Mouse (Mus musculus) testis, adult 2 months (tissue): ENCODE measurements around the gene Defa21. TPM values are rescaled to one million over a fixed set of nuclear protein-coding genes. Genes with fewer than 3 reads are reported as not detected.
"Not testable (repeated sequence)": the region's sequence is repeated elsewhere in the genome, so short reads cannot be mapped to it uniquely, and the experiment has no call there.

Source experiments
- H3K27ac ChIP-seq: fragments of 200-500 bp; 2 replicates; pipeline ENCODE4 v1.5.1; 2012; ENCODE audit warnings: low read depth, low read length; ENCODE audit not compliant: control insufficient read depth, insufficient read depth
- H3K27me3 ChIP-seq: fragments of 200-500 bp; 2 replicates; pipeline ENCODE4 v1.6.1; 2012; ENCODE audit warnings: mild to moderate bottlenecking, low read length, moderate library complexity; ENCODE audit not compliant: control insufficient read depth, insufficient read depth
- H3K36me3 ChIP-seq: fragments of 200-500 bp; 2 replicates; pipeline ENCODE4 v1.6.1; 2012; ENCODE audit warnings: mild to moderate bottlenecking, low read length; ENCODE audit not compliant: control insufficient read depth, insufficient read depth
- H3K4me1 ChIP-seq: fragments of 200-500 bp; 2 replicates; pipeline ENCODE4 v1.6.1; 2012; ENCODE audit warnings: low read length; ENCODE audit not compliant: control insufficient read depth, insufficient read depth
- H3K4me3 ChIP-seq: fragments of 200-500 bp; 2 replicates; pipeline ENCODE4 v1.5.1; 2012; ENCODE audit warnings: low read depth, mild to moderate bottlenecking, low read length, moderate library complexity, mixed read lengths; ENCODE audit not compliant: control insufficient read depth
- CTCF ChIP-seq: fragments of 200-500 bp; IDR thresholded peaks from 2 replicates; pipeline ENCODE4 v1.5.1; 2012; ENCODE audit warnings: low read depth, mild to moderate bottlenecking, inconsistent platforms, low read length, moderate library complexity; ENCODE audit not compliant: control insufficient read depth, insufficient read depth, insufficient replicate concordance
- POLR2A ChIP-seq: fragments of 200-500 bp; IDR thresholded peaks from 2 replicates; pipeline ENCODE4 v1.6.1; 2012; ENCODE audit warnings: low read depth, mild to moderate bottlenecking, inconsistent platforms, low read length, moderate library complexity; ENCODE audit not compliant: control insufficient read depth
- polyA plus RNA-seq: library from polyadenylated mRNA; depleted of rRNA; stranded (reverse); fragments of >200 nt; gene quantifications from 2 replicates; pipeline ENCODE4 v1.2.3, GENCODE M21; 2012; rRNA removed

Defa21 gene
- 0.43 TPM in 1 of 2 replicates, not detected in the other for polyA plus RNA-seq

- not testable (repeated sequence) for H3K4me3 ChIP-seq, H3K4me1 ChIP-seq, H3K27me3 ChIP-seq, H3K36me3 ChIP-seq, H3K27ac ChIP-seq
Measured at GRCm38 (mm10) chr8:21025245-21025644, at the start of gene Defa21. Defa21 (plus strand) TSS chr8:21025545.

GRCm38 (mm10) chr8:20979846-20980245 lies 45.5 kb upstream of the Defa21 start:
- H3K4me1 ChIP-seq = no peaks in the 10 kb centered on the region
- no peak for TF ChIP-seq POLR2A
- TF ChIP-seq CTCF = no peak
- no peaks in the 10 kb centered on the region for H3K27me3 ChIP-seq
- H3K27ac ChIP-seq = no peak overlapping the region
- H3K36me3 ChIP-seq = no peaks in the 10 kb centered on the region
- no peak overlapping the region for H3K4me3 ChIP-seq

GRCm38 (mm10) chr8:20994042-20994441 lies 31.3 kb upstream of the Defa21 start:
- H3K27ac ChIP-seq, H3K27me3 ChIP-seq, H3K36me3 ChIP-seq, H3K4me1 ChIP-seq, H3K4me3 ChIP-seq: not testable (repeated sequence)

GRCm38 (mm10) chr8:20996776-20997175 lies 28.6 kb upstream of the Defa21 start:
- H3K27me3 ChIP-seq = no peaks in the 10 kb centered on the region
- no peaks in the 10 kb centered on the region for H3K36me3 ChIP-seq
- TF ChIP-seq CTCF (no peak), POLR2A (no peak)
- no peaks in the 10 kb centered on the region for H3K4me1 ChIP-seq
- no peak overlapping the region for H3K27ac ChIP-seq
- no peak overlapping the region for H3K4me3 ChIP-seq

GRCm38 (mm10) chr8:20997291-20997690 lies 28.1 kb upstream of the Defa21 start:
- no peaks in the 10 kb centered on the region for H3K4me1 ChIP-seq
- no peak overlapping the region for H3K4me3 ChIP-seq
- TF ChIP-seq CTCF = no peak
- TF ChIP-seq POLR2A = no peak
- no peak overlapping the region for H3K27ac ChIP-seq
- no peaks in the 10 kb centered on the region for H3K27me3 ChIP-seq
- no peaks in the 10 kb centered on the region for H3K36me3 ChIP-seq

- Histone ChIP-seq H3K36me3 (no peaks in the 10 kb centered on the region), H3K4me1 (no peaks in the 10 kb centered on the region), H3K27me3 (no peaks in the 10 kb centered on the region), H3K27ac (no peak overlapping the region), H3K4me3 (no peak overlapping the region)
- TF ChIP-seq CTCF (peak; percentile 12; the same call in 1 of the 2 replicates), POLR2A (no peak)
Measured at GRCm38 (mm10) chr8:21001171-21001570, 24.2 kb upstream of the Defa21 start.

GRCm38 (mm10) chr8:21006801-21007200 lies 18.5 kb upstream of the Defa21 start:
- no peaks in the 10 kb centered on the region for H3K36me3 ChIP-seq
- no peak for TF ChIP-seq CTCF
- no peak for TF ChIP-seq POLR2A

GRCm38 (mm10) chr8:21008578-21008977 lies 16.8 kb upstream of the Defa21 start:
- not testable (repeated sequence) for H3K36me3 ChIP-seq, H3K27ac ChIP-seq, H3K27me3 ChIP-seq, H3K4me1 ChIP-seq, H3K4me3 ChIP-seq

More at GRCm38 (mm10) chr8:21006801-21007200, 18.5 kb upstream of the Defa21 start:
- Histone ChIP-seq H3K4me3 (no peak overlapping the region), H3K4me1 (no peaks in the 10 kb centered on the region), H3K27ac (no peak overlapping the region), H3K27me3 (no peaks in the 10 kb centered on the region)

- not testable (repeated sequence) for H3K36me3 ChIP-seq, H3K4me1 ChIP-seq, H3K4me3 ChIP-seq, H3K27ac ChIP-seq, H3K27me3 ChIP-seq
Measured at GRCm38 (mm10) chr8:21010548-21010947, 14.8 kb upstream of the Defa21 start.

GRCm38 (mm10) chr8:21054747-21055146 lies 29.4 kb downstream of the Defa21 start, which contains the start of gene Defa23:
Defa23 (plus strand) TSS chr8:21055047.
- H3K36me3 ChIP-seq, H3K4me3 ChIP-seq, H3K27me3 ChIP-seq, H3K4me1 ChIP-seq, H3K27ac ChIP-seq: not testable (repeated sequence)

- H3K4me3 ChIP-seq, H3K27ac ChIP-seq, H3K27me3 ChIP-seq, H3K4me1 ChIP-seq, H3K36me3 ChIP-seq: not testable (repeated sequence)
Measured at GRCm38 (mm10) chr8:21064738-21065137, 39.4 kb downstream of the Defa21 start, which contains the start of gene Defa35. Defa35 (plus strand) TSS chr8:21065038.
